Mouse (Mus musculus): ENCODE results near the gene 9130023H24Rik. TPM values are rescaled to one million over a fixed set of nuclear protein-coding genes. Genes with fewer than 3 reads are reported as not detected.

Gene 9130023H24Rik
- polyA plus RNA-seq, 1 experiment, result 2.1 TPM

GRCm38 (mm10) chr7:128266056-128266455, 28.2 kb upstream of the 9130023H24Rik start:
- Histone ChIP-seq H3K4me3 (ENCODE audit: insufficient read depth, poor library complexity, severe bottlenecking) (no peak overlapping the region), H3K27me3 (ENCODE audit: control insufficient read depth, insufficient read depth, insufficient read length) (peaks cover 4% of the 10 kb centered on the region), H3K79me2 (ENCODE audit: control insufficient read depth, insufficient read depth) (no peaks in the 10 kb centered on the region), H3K79me3 (ENCODE audit: low read depth) (no peaks in the 10 kb centered on the region), H3ac (ENCODE audit: control insufficient read depth, insufficient read length, low read depth) (no peak overlapping the region), H3K36me3 (ENCODE audit: control insufficient read depth, insufficient read depth) (no peaks in the 10 kb centered on the region)
- TF ChIP-seq MAX (IDR thresholded peaks at IDR 0.05), result no peak
- no peak for TF ChIP-seq MYOD1 (IDR thresholded peaks at IDR 0.05; ENCODE audit: control insufficient read depth, insufficient read length, low read depth)
- no peak for TF ChIP-seq FOSL1 (IDR thresholded peaks at IDR 0.05; ENCODE audit: insufficient read depth, low read length, poor library complexity, severe bottlenecking)
- no peak for TF ChIP-seq USF1 (IDR thresholded peaks at IDR 0.05; ENCODE audit: low read depth)
- TF ChIP-seq MYOG (IDR thresholded peaks at IDR 0.05; ENCODE audit: control insufficient read depth, extremely low read depth, insufficient read length), result no peak
- TF ChIP-seq CTCF (IDR thresholded peaks at IDR 0.05; ENCODE audit: control insufficient read depth, insufficient read depth, insufficient read length), result no peak
- TF ChIP-seq CEBPB (IDR thresholded peaks at IDR 0.05; ENCODE audit: low read depth), result no peak

- Histone ChIP-seq H3K4me3 (ENCODE audit: insufficient read depth, poor library complexity, severe bottlenecking) (no peak within 1 kb of the TSS), H3K79me2 (ENCODE audit: control insufficient read depth, insufficient read depth) (no peaks in the 10 kb centered on the region), H3K79me3 (ENCODE audit: low read depth) (no peaks in the 10 kb centered on the region), H3K36me3 (ENCODE audit: control insufficient read depth, insufficient read depth) (no peaks in the 10 kb centered on the region), H3K27me3 (ENCODE audit: control insufficient read depth, insufficient read depth, insufficient read length) (peaks cover 4% of the 10 kb centered on the region), H3ac (ENCODE audit: control insufficient read depth, insufficient read length, low read depth) (no peak within 1 kb of the TSS)
- TF ChIP-seq FOSL1 (IDR thresholded peaks at IDR 0.05; ENCODE audit: insufficient read depth, low read length, poor library complexity, severe bottlenecking) (no peak), CTCF (IDR thresholded peaks at IDR 0.05; ENCODE audit: control insufficient read depth, insufficient read depth, insufficient read length) (no peak), USF1 (IDR thresholded peaks at IDR 0.05; ENCODE audit: low read depth) (no peak), MAX (IDR thresholded peaks at IDR 0.05) (no peak), MYOG (IDR thresholded peaks at IDR 0.05; ENCODE audit: control insufficient read depth, extremely low read depth, insufficient read length) (no peak), MYOD1 (IDR thresholded peaks at IDR 0.05; ENCODE audit: control insufficient read depth, insufficient read length, low read depth) (no peak), CEBPB (IDR thresholded peaks at IDR 0.05; ENCODE audit: low read depth) (no peak)
Measured at GRCm38 (mm10) chr7:128265411-128265810, 27.6 kb upstream of the 9130023H24Rik start, which contains the start of gene Slc5a2. Gene Slc5a2 (plus strand): TSS chr7:128265657.

GRCm38 (mm10) chr7:128256783-128257334, 19.0 kb upstream of the 9130023H24Rik start:
- Histone ChIP-seq H3ac (ENCODE audit: control insufficient read depth, insufficient read length, low read depth) (no peak overlapping the region), H3K79me2 (ENCODE audit: control insufficient read depth, insufficient read depth) (no peaks in the 10 kb centered on the region), H3K36me3 (ENCODE audit: control insufficient read depth, insufficient read depth) (peaks cover 28% of the 10 kb centered on the region), H3K27me3 (ENCODE audit: control insufficient read depth, insufficient read depth, insufficient read length) (no peaks in the 10 kb centered on the region), H3K79me3 (ENCODE audit: low read depth) (no peaks in the 10 kb centered on the region), H3K4me3 (ENCODE audit: insufficient read depth, poor library complexity, severe bottlenecking) (no peak overlapping the region)
- TF ChIP-seq CEBPB (IDR thresholded peaks at IDR 0.05; ENCODE audit: low read depth) (no peak), MAX (IDR thresholded peaks at IDR 0.05) (no peak), FOSL1 (IDR thresholded peaks at IDR 0.05; ENCODE audit: insufficient read depth, low read length, poor library complexity, severe bottlenecking) (no peak), MYOG (IDR thresholded peaks at IDR 0.05; ENCODE audit: control insufficient read depth, extremely low read depth, insufficient read length) (no peak), CTCF (IDR thresholded peaks at IDR 0.05; ENCODE audit: control insufficient read depth, insufficient read depth, insufficient read length) (no peak), MYOD1 (IDR thresholded peaks at IDR 0.05; ENCODE audit: control insufficient read depth, insufficient read length, low read depth) (no peak), USF1 (IDR thresholded peaks at IDR 0.05; ENCODE audit: low read depth) (no peak)

GRCm38 (mm10) chr7:128255757-128256156, 17.9 kb upstream of the 9130023H24Rik start:
- TF ChIP-seq CTCF (IDR thresholded peaks at IDR 0.05; ENCODE audit: control insufficient read depth, insufficient read depth, insufficient read length) (no peak), USF1 (IDR thresholded peaks at IDR 0.05; ENCODE audit: low read depth) (no peak), MAX (IDR thresholded peaks at IDR 0.05) (no peak), FOSL1 (IDR thresholded peaks at IDR 0.05; ENCODE audit: insufficient read depth, low read length, poor library complexity, severe bottlenecking) (no peak), CEBPB (IDR thresholded peaks at IDR 0.05; ENCODE audit: low read depth) (no peak), MYOG (IDR thresholded peaks at IDR 0.05; ENCODE audit: control insufficient read depth, extremely low read depth, insufficient read length) (no peak)
- H3K27me3 ChIP-seq (ENCODE audit: control insufficient read depth, insufficient read depth, insufficient read length), result no peaks in the 10 kb centered on the region
- no peak overlapping the region for H3K4me3 ChIP-seq (ENCODE audit: insufficient read depth, poor library complexity, severe bottlenecking)

GRCm38 (mm10) chr7:128254978-128255377, 17.1 kb upstream of the 9130023H24Rik start:
- H3K36me3 ChIP-seq (ENCODE audit: control insufficient read depth, insufficient read depth), result peaks cover 45% of the 10 kb centered on the region
- H3K27me3 ChIP-seq (ENCODE audit: control insufficient read depth, insufficient read depth, insufficient read length), result no peaks in the 10 kb centered on the region
- H3K4me3 ChIP-seq (ENCODE audit: insufficient read depth, poor library complexity, severe bottlenecking), result no peak overlapping the region
- H3K79me2 ChIP-seq (ENCODE audit: control insufficient read depth, insufficient read depth), result no peaks in the 10 kb centered on the region
- no peaks in the 10 kb centered on the region for H3K79me3 ChIP-seq (ENCODE audit: low read depth)
- no peak overlapping the region for H3ac ChIP-seq (ENCODE audit: control insufficient read depth, insufficient read length, low read depth)
- TF ChIP-seq FOSL1 (IDR thresholded peaks at IDR 0.05; ENCODE audit: insufficient read depth, low read length, poor library complexity, severe bottlenecking), result no peak
- TF ChIP-seq USF1 (IDR thresholded peaks at IDR 0.05; ENCODE audit: low read depth), result no peak
- no peak for TF ChIP-seq CEBPB (IDR thresholded peaks at IDR 0.05; ENCODE audit: low read depth)
- TF ChIP-seq MYOD1 (IDR thresholded peaks at IDR 0.05; ENCODE audit: control insufficient read depth, insufficient read length, low read depth), result no peak

More at GRCm38 (mm10) chr7:128255757-128256156, 17.9 kb upstream of the 9130023H24Rik start:
- H3K79me3 ChIP-seq (ENCODE audit: low read depth), result no peaks in the 10 kb centered on the region
- no peak overlapping the region for H3ac ChIP-seq (ENCODE audit: control insufficient read depth, insufficient read length, low read depth)
- peaks cover 38% of the 10 kb centered on the region for H3K36me3 ChIP-seq (ENCODE audit: control insufficient read depth, insufficient read depth)
- H3K79me2 ChIP-seq (ENCODE audit: control insufficient read depth, insufficient read depth), result no peaks in the 10 kb centered on the region

GRCm38 (mm10) chr7:128252609-128253008, 14.8 kb upstream of the 9130023H24Rik start:
- TF ChIP-seq USF1 (IDR thresholded peaks at IDR 0.05; ENCODE audit: low read depth), result no peak
- no peak for TF ChIP-seq MYOG (IDR thresholded peaks at IDR 0.05; ENCODE audit: control insufficient read depth, extremely low read depth, insufficient read length)
- TF ChIP-seq MYOD1 (IDR thresholded peaks at IDR 0.05; ENCODE audit: control insufficient read depth, insufficient read length, low read depth), result peak; percentile 31
- Histone ChIP-seq H3K79me3 (ENCODE audit: low read depth) (peaks cover 12% of the 10 kb centered on the region), H3K4me3 (ENCODE audit: insufficient read depth, poor library complexity, severe bottlenecking) (no peak overlapping the region), H3K27me3 (ENCODE audit: control insufficient read depth, insufficient read depth, insufficient read length) (no peaks in the 10 kb centered on the region), H3ac (ENCODE audit: control insufficient read depth, insufficient read length, low read depth) (no peak overlapping the region), H3K79me2 (ENCODE audit: control insufficient read depth, insufficient read depth) (peaks cover 19% of the 10 kb centered on the region), H3K36me3 (ENCODE audit: control insufficient read depth, insufficient read depth) (peaks cover 55% of the 10 kb centered on the region)

Data from C2C12 (cell line).